Mouse (Mus musculus) stomach, postnatal 0 days (tissue): ENCODE results near the gene Hrc.

Source experiments
- CTCF ChIP-seq: IDR thresholded peaks from 2 replicates; pipeline ENCODE4 v1.5.1; 2016; ENCODE audit warnings: antibody characterized with exemption, low read depth, mild to moderate bottlenecking, moderate library complexity
- EP300 ChIP-seq: optimal IDR thresholded peaks from 2 replicates; pipeline ENCODE3; 2016; ENCODE audit warnings: antibody characterized with exemption

GRCm38 (mm10) chr7:45346905-45347304, 11.8 kb downstream of the Hrc start:
- no peak for TF ChIP-seq EP300
- no peak for TF ChIP-seq CTCF
